Mouse (Mus musculus): Measurements from ENCODE around the gene Vps53.

Vps53 gene

GRCm38 (mm10) chr11:76110416-76110815, 69.0 kb downstream of the Vps53 start:
- no peak for DNase-seq (ENCODE audit: inconsistent ontology term)

DNA sequence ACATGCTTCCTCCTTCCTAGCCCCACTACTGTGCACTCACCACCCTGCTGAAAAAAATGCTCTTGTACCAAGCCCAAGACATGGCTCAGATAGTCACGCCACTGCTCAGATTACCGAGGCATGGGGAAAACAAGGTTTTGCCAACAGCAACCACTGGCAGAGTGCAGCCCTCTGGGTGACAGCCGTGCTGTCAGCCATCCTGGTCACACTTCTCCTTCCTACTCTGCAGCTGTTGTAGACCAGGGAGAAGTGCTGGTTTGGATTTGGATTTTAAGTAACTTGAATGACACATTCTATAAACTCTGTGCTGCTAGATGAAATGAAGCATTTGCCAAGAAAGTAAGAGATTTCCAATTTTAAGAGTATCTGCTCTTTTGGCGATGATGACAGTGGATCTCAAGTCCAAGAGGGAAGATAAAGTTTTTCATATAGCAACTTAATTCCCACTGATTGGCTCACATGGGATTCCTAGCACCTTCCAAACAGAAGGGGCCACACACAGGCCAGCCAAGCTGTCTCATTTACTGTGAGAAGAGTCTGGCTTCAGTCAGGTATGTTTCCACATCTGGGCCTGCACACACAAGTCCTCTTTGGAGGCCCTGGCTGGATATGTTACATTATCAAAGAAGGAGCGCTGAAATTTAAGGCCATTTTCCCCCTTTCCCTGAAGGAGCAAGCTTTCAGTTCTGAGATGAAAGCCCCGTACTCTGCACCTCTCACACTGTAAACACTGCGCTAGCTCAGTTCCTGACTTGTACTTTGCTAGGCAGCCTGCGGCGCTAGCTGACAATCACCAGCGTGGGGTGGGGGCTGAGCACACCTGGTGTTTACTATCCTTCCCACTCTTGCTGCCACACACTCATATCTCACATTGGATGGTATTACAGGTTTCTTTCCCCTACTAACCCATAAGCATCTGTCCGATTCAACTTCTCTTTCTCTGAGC, 72.6 kb downstream of the Vps53 start:
- DNase-seq (ENCODE audit: inconsistent ontology term), result no peak

DNA sequence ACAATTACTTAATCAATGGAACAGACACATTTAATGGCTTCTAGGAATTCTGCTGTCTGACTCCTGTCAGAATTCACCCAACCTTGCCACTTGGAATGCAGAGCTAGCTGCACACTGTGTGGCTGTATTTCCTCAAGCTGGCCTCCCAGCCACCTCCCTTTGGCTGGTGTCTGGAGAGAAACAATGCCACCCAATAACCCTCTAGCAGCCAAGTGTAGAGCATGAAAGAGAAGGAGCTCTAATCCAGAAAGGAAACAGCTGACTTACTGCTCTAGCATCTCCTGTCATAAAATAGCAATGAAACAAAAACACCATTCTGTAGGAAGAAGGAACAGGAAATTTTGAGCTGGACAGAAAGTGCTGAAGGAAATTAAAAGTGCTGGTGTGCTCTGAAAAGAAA, 78.3 kb downstream of the Vps53 start:
- DNase-seq (ENCODE audit: inconsistent ontology term), result no peak

DNA sequence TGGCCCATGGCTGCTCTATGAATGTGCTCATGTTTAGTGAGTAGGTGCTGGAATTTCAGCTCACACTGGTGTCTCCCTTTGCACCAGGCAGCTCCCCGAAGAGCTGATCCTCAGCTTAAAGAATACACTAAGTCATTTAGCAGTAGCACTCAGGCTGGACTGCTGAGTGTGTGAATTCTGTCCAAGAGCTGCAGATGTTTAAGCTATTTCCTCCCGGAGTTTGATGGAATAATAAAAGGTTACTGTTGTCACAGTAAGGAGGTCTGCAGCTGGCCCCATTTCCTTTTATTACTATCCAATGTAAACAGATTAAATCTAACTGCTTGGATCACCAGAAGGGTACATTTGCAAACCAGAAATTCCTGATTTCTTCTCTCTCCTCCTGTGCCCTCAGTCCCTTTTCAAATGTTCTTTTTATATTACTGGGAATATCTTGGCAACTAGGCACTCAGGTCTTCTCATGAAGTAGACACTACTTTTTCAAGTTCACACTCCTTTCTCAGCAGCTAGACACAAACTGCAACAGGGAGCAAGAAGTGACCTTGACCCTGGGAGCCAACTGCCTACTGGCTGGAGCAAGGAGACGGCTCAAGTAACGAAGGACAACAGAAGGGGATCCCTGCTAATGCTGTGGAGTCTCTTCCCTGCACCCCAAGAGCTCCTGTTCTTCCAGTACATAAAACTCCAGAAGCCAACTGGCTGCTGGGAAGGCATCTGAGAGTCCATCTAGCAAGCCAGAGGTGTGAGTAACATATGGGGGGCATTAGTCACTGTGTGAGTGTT, 80.1 kb downstream of the Vps53 start:
- no peak for DNase-seq (ENCODE audit: inconsistent ontology term)

DNA sequence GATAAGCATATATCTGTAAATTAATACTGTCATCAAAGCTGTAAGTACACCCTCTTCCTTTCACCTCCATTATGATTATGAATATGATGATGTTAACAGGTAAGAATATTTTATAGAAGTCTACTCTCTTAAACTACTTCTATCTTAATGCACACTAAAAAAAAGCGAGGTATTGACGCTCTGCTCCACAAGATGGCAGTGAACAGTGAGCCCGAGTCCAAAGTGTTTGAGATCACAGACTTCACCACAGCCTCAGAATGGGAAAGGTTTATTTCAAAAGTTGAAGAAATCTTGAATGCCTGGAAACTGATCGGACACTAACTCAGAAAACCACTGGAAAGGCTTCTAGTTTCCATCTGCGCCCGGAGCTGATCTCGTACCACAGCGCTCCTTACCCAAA, 85.8 kb downstream of the Vps53 start:
- no peak for DNase-seq (ENCODE audit: inconsistent ontology term)

GRCm38 (mm10) chr11:76089776-76090175, 89.7 kb downstream of the Vps53 start:
- no peak for DNase-seq (ENCODE audit: inconsistent ontology term)

DNA sequence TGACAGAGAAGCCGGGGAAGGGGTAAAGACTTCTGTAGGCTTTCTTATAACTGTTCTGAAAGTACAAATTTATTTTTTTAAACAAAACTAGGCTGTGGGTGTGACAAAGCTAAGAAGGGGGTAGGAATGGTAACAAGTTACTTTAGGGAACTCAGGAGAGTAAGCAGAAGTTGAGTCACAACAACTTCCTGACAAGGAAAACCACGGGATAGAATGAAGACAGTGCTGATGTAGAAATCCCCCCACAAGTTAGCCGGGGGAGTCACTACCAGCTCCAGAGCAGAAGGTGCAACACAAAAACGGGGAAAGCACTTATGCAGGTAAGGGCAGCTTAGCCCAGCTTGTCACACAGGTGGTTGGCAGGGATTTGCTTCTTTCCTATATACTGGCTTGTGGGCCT, 90.9 kb downstream of the Vps53 start:
- no peak for DNase-seq (ENCODE audit: inconsistent ontology term)

GRCm38 (mm10) chr11:76085898-76086591, 93.4 kb downstream of the Vps53 start:
- DNase-seq (ENCODE audit: inconsistent ontology term), result no peak

GRCm38 (mm10) chr11:76084943-76085342, 94.5 kb downstream of the Vps53 start:
- no peak for DNase-seq (ENCODE audit: inconsistent ontology term)

DNA sequence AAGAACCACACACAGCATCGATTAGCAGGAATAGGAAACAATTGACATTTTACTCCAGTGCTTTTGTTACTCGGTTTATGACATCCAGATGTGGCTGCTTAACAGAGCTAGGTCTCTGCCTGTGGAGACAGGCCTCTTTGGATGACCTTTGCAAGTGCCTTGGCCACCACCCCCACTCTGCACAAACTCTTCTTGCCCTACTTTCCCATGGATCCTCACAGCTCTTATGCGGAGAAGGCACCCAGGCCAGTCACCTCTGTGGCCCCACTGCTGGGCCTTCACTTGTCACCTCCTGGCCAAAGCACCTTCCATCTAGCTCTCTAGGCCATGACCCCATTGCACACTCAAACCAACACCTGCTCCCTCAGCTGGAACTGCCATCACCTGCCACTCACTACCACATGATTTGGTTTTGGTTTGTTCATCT, 95.5 kb downstream of the Vps53 start:
- DNase-seq (ENCODE audit: inconsistent ontology term), result no peak

DNA sequence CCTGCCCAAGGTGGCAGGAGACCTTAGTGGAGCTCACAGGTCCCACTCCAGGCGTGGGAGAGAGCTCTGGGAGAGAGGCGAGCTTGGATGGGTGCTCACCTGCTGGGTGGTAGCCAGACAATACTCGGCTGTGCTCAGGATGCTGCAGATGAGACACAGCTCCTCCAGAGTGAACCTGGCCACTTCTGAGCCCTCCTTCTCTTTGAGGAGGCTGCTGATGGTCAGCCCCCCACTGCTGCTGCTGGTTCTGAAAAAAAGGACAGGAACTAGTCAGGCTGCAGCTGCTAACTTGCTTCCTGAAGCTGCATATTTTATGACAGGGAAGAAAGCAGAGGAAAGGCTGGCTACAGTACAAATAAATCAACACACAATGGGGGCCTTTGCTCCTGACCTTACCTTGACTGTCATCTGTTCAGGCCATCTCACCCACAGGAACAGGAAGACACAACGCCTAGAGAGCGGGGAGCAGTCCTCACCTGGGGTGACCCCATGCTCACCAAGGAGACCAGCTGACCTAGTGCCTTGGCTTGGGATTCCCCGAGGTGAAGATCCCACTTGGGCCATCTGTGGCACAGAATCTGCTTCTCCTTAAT, 98.3 kb downstream of the Vps53 start:
- DNase-seq (ENCODE audit: inconsistent ontology term), result no peak

- no peak for DNase-seq (ENCODE audit: inconsistent ontology term)
These were observed 99.2 kb downstream of the Vps53 start for GRCm38 (mm10) chr11:76080293-76080692.

DNA sequence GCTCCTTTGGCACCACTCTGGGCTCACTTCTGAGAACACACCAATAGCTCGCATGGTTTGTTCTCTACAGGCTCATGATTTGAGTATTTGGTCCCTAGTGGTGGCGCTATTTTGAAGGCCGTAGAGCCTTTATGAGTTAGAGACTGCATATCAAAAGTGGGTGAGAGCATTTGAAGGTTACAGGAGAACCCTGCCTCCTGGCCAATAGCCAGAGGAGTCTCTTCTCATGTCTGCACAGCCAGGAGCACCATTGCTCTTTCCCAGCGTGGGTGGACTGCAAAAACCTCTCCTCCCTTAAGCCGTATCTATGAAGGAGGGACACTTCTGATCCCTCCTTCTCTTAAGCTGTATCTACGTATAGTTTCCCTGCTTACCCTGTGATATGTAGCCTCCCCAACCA, 102.1 kb downstream of the Vps53 start:
- DNase-seq (ENCODE audit: inconsistent ontology term), result no peak

DNA sequence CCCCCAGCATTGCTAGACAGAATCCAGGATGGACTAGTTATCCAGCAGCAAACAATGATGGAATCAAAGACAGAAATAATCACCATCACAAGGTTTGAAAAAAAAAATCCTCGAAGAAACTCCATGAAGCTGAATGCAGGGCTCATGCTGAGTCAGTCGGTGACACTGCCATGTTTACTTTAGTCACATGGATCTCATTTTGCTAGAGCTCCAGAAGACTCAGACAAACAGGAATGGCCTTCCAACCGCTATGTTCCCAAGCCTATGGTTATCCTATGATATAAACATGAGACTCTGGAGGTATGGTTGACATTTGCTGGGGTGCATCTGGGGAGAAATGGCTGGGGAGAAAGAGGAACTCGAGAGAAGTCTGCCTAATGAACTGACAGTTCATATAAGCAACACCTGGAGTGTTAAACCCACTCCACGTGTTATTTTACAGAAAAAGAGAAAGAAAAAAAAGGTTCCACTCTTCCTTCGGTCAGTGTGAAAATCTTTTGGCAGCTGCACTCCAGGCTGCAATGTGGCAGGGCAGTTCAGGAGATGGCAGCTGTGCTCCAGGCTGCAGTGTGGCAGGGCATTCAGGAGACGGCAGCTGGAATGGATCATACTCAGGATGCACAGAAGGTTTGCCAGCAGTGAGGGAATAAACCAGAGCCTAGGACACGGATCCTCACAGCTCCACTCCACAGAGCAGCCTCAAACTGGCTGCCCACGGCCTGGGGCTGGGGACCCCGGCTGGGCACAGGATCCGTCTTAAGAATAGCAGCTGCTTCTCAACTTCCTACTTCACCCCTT, 105.0 kb downstream of the Vps53 start:
- no peak for DNase-seq (ENCODE audit: inconsistent ontology term)

- DNase-seq (ENCODE audit: inconsistent ontology term), result no peak
These were observed 109.6 kb downstream of the Vps53 start for GRCm38 (mm10) chr11:76069816-76070215.

GRCm38 (mm10) chr11:76066563-76067156, 112.8 kb downstream of the Vps53 start:
- DNase-seq (ENCODE audit: inconsistent ontology term), result no peak

DNA sequence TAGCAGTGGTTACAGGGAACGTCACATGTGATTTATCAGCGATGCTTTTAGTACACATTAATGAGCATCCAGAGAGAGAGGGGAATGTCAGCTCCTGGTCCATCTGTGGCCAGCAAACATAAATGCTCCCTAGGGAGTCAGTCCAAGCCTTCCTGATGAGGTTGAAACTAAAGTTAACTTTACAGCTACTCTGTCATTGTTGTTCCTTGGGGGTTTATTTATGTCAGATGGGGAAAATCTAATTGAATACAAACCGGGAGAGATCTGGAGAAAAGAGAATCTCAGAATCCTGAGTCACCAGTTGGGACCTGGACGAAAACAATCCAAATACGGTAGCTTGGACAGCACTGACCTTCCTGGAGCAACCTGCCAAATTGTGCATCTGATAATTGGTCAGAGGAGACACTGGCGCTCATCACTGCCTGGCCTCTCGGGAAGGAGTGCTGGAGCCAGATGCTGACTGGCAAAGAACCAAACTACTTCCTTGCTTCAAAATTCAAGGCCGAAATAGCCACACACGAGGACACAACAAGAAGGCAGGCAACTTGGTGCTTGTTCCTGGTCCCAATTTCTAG, 113.8 kb downstream of the Vps53 start:
- DNase-seq (ENCODE audit: inconsistent ontology term), result peak; percentile 86

- DNase-seq (ENCODE audit: inconsistent ontology term), result no peak
These were observed 115.0 kb downstream of the Vps53 start for GRCm38 (mm10) chr11:76064411-76064810.

- DNase-seq (ENCODE audit: inconsistent ontology term), result no peak
These were observed 118.5 kb downstream of the Vps53 start for GRCm38 (mm10) chr11:76060906-76061305.

- DNase-seq (ENCODE audit: inconsistent ontology term), result peak; percentile 88
These were observed 119.5 kb downstream of the Vps53 start for GRCm38 (mm10) chr11:76059971-76060370.

All from Muller cell, postnatal 12 days (primary cell).